Mouse (Mus musculus) olfactory bulb, adult 2 months (tissue): ENCODE data around the gene Pacsin1.
"Not testable (repeated sequence)": the region's sequence is repeated elsewhere in the genome, so short reads cannot be mapped to it uniquely, and the experiment has no call there.

Experiments used
- CTCF ChIP-seq: fragments of 200-500 bp; IDR thresholded peaks from 2 replicates; pipeline ENCODE4 v1.5.1; 2012; ENCODE audit warnings: low read depth, mild to moderate bottlenecking, low read length, moderate library complexity; ENCODE audit not compliant: insufficient read depth
- POLR2A ChIP-seq: fragments of 200-500 bp; IDR thresholded peaks from 2 replicates; pipeline ENCODE4 v1.6.1; 2012; ENCODE audit warnings: mild to moderate bottlenecking, low read depth, low read length, moderate library complexity; ENCODE audit not compliant: insufficient read depth

- TF ChIP-seq CTCF, POLR2A: not testable (repeated sequence)
Observed at GRCm38 (mm10) chr17:27639851-27640250, 15.5 kb upstream of the Pacsin1 start.
